Mouse (Mus musculus) embryonic facial prominence, embryonic 11.5 days (tissue): ENCODE measurements around the gene C87414. TPM values are rescaled to one million over a fixed set of nuclear protein-coding genes. Genes with fewer than 3 reads are reported as not detected.
"Not testable (repeated sequence)": the region's sequence is repeated elsewhere in the genome, so short reads cannot be mapped to it uniquely, and the experiment has no call there.

Experiments used
- ATAC-seq: fragments of 200-750 bp; cut with Nextera tagmentation; replicated peaks from 2 replicates; pipeline ENCODE4 v1.8.0; 2017; ENCODE audit warnings: low read depth; ENCODE audit not compliant: insufficient number of reproducible peaks, low FRiP score, low TSS enrichment
- DNase-seq: peaks from one replicate; pipeline ENCODE4 v3.0.0-alpha.2; 2015; ENCODE audit warnings: low spot score
- H3K27ac ChIP-seq: fragments of 300-500 bp; sonication (generic); replicated peaks from 2 replicates; pipeline ENCODE4 v1.5.1; 2014; ENCODE audit warnings: mild to moderate bottlenecking, low read depth, low read length, control low read depth
- H3K27me3 ChIP-seq: fragments of 300-500 bp; sonication (generic); 2 replicates; pipeline ENCODE4 v1.6.1; 2014; ENCODE audit warnings: mild to moderate bottlenecking, low read length, moderate library complexity, mixed read lengths; ENCODE audit not compliant: control insufficient read depth, insufficient read depth
- H3K36me3 ChIP-seq: fragments of 300-500 bp; sonication (generic); replicated peaks from 2 replicates; pipeline ENCODE4 v1.6.1; 2014; ENCODE audit warnings: low read depth, mild to moderate bottlenecking, low read length, moderate library complexity, mixed read lengths; ENCODE audit not compliant: control insufficient read depth, insufficient read depth
- H3K4me1 ChIP-seq: fragments of 300-500 bp; sonication (generic); 2 replicates; pipeline ENCODE4 v1.6.1; 2014; ENCODE audit warnings: low read length, mixed read lengths; ENCODE audit not compliant: control insufficient read depth, insufficient read depth
- H3K4me2 ChIP-seq: fragments of 300-500 bp; sonication (generic); 2 replicates; pipeline ENCODE4 v1.6.1; 2014; ENCODE audit warnings: low read depth, mild to moderate bottlenecking, control low read depth, low read length, moderate library complexity
- H3K4me3 ChIP-seq: fragments of 300-500 bp; sonication (generic); 2 replicates; pipeline ENCODE4 v1.5.1; 2014; ENCODE audit warnings: low read depth, low read length, control low read depth
- H3K9ac ChIP-seq: fragments of 300-500 bp; sonication (generic); replicated peaks from 2 replicates; pipeline ENCODE4 v1.6.1; 2014; ENCODE audit warnings: mild to moderate bottlenecking, control low read depth, low read length
- H3K9me3 ChIP-seq: fragments of 300-500 bp; sonication (generic); replicated peaks from 2 replicates; pipeline ENCODE4 v1.6.1; 2016; ENCODE audit warnings: mild to moderate bottlenecking, low read length, inconsistent platforms, mixed read lengths; ENCODE audit not compliant: control insufficient read depth
- WGBS: fragments of 180-500 bp; shearing (Covaris S2); extraction: QIAGEN DNeasy Blood & Tissue Kit; methylation state at CpG from one replicate; pipeline ENCODE4 v1.1.7; 2014; 5-methylcytosine and 5-hydroxymethylcytosine counted together
- polyA plus RNA-seq: library from polyadenylated mRNA; unstranded; fragments of >200 nt; fragmentation: Nextera tagmentation; extraction: Ambion mirVana; gene quantifications from 2 replicates; pipeline ENCODE4 v1.2.1, GENCODE M21; 2014

The C87414 gene
- not detected in 2 replicates for polyA plus RNA-seq

- not testable (repeated sequence) for H3K9ac ChIP-seq, H3K27ac ChIP-seq, ATAC-seq, H3K4me1 ChIP-seq, H3K9me3 ChIP-seq, H3K27me3 ChIP-seq, H3K4me2 ChIP-seq, H3K4me3 ChIP-seq, H3K36me3 ChIP-seq, DNase-seq
- WGBS = no CpG with 5 or more reads among the region's 3 CpGs
These were observed at the start of gene C87414 for GRCm38 (mm10) chr5:93671451-93671850. Gene C87414 (minus strand): TSS chr5:93671551.

- WGBS = 68% methylated on average over 3 of the region's 3 CpGs
- H3K27me3 ChIP-seq, ATAC-seq, H3K4me3 ChIP-seq, H3K27ac ChIP-seq, H3K9ac ChIP-seq, H3K4me2 ChIP-seq, H3K9me3 ChIP-seq, H3K36me3 ChIP-seq, DNase-seq, H3K4me1 ChIP-seq: not testable (repeated sequence)
These were observed 13.3 kb upstream of the C87414 start for GRCm38 (mm10) chr5:93684661-93685060.

Other genes with a start within 250 kb of the C87414 start
- gene Gm16427, start 131.4 kb downstream of the C87414 start, polyA plus RNA-seq = not detected in 2 replicates
- not detected in 2 replicates for gene Gm7792, start 172.2 kb upstream of the C87414 start, polyA plus RNA-seq